Mouse (Mus musculus) Muller cell, postnatal 12 days (primary cell): ENCODE results near the gene Zfp574.

Source experiments
- DNase-seq: peaks from one replicate; pipeline ENCODE4 v3.0.0-alpha.2; 2015; ENCODE audit errors: inconsistent ontology term

Zfp574 gene

GRCm38 (mm10) chr7:25112178-25112955 lies 40.0 kb downstream of the Zfp574 start:
- DNase-seq: no peak

GRCm38 (mm10) chr7:25112956-25113603 lies 40.7 kb downstream of the Zfp574 start:
- no peak for DNase-seq

GRCm38 (mm10) chr7:25120061-25120834 lies 47.9 kb downstream of the Zfp574 start:
- no peak for DNase-seq

GRCm38 (mm10) chr7:25121240-25121786 lies 48.9 kb downstream of the Zfp574 start:
- no peak for DNase-seq

- DNase-seq: no peak
These were observed 53.4 kb downstream of the Zfp574 start for GRCm38 (mm10) chr7:25125716-25126281.

- DNase-seq: no peak
These were observed 55.6 kb downstream of the Zfp574 start for GRCm38 (mm10) chr7:25127971-25128370.

- DNase-seq: no peak
These were observed 57.1 kb downstream of the Zfp574 start for GRCm38 (mm10) chr7:25129390-25129979.

GRCm38 (mm10) chr7:25130565-25130964 lies 58.2 kb downstream of the Zfp574 start:
- no peak for DNase-seq

- DNase-seq: no peak
These were observed 58.9 kb downstream of the Zfp574 start for GRCm38 (mm10) chr7:25131247-25131646.

GRCm38 (mm10) chr7:25132318-25132960 lies 60.1 kb downstream of the Zfp574 start:
- DNase-seq: no peak
